Mouse (Mus musculus) small intestine, adult 2 months (tissue): Measurements from ENCODE around the gene Add3.

Source experiments
- CTCF ChIP-seq: fragments of 200-500 bp; IDR thresholded peaks from 2 replicates; pipeline ENCODE4 v1.5.1; 2012; ENCODE audit warnings: low read depth, mild to moderate bottlenecking, control low read depth, inconsistent platforms, low read length, moderate library complexity, mixed read lengths; ENCODE audit not compliant: insufficient replicate concordance, insufficient read length; ENCODE audit errors: extremely low read depth
- POLR2A ChIP-seq: fragments of 200-500 bp; IDR thresholded peaks from 2 replicates; pipeline ENCODE4 v1.6.1; 2012; ENCODE audit warnings: low read depth, mild to moderate bottlenecking, control low read depth, inconsistent platforms, low read length, moderate library complexity

DNA sequence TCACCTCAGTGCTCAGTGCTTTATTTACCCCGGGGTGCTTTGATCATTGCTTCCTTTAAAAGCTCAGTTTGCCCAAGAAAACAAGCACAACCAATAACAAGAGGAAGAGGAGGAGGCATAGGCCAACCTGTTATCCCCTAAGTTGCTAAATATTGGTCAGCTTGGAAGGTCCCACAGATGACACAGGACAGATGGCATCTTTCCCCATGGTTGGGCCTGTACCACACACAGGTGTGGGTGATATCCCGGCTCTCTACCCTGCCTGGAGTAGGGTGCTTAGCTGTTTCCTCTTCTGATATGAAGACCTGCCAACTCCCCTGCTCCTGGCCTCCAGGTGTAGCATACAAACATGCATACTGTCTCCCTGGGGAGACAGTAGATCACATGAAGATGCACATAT, 75.1 kb downstream of the Add3 start:
- TF ChIP-seq POLR2A = no peak
- TF ChIP-seq CTCF = no peak
